In genomic region chr17:65696939-65697338, GRCm38 (mm10) we compare ENCODE assay signal across 27 mouse cellular contexts. TPM values are rescaled to one million over a fixed set of nuclear protein-coding genes. Genes with fewer than 3 reads are reported as not detected.
"Had no signal": no experiment of that assay in that cellular context is flagged by ENCODE, and none has a peak within 500 bp of the region (broad histone marks: within the 10 kb centered on the region; RNA-seq: fewer than 3 reads in every experiment).

No protein-coding gene starts in this region.

- ATAC-seq: hindbrain, embryonic 16.5 days; inflammation-experienced regulatory T-cells, adult 6 months; intestine, postnatal 0 days; liver, embryonic 12.5 days had no signal

- H3K4me3 ChIP-seq: gastrocnemius, adult 2 months; heart, embryonic 12.5 days; hindbrain, embryonic 10.5 days; hindbrain, embryonic 12.5 days; kidney, embryonic 15.5 days; layer of hippocampus, adult 2 months; left cerebral cortex, adult 2 months; limb, embryonic 10.5 days; limb, embryonic 12.5 days; liver, embryonic 12.5 days had no signal

- H3K4me1 ChIP-seq: liver, embryonic 12.5 days had no signal

- H3K9me3 ChIP-seq: heart, embryonic 12.5 days; hindbrain, embryonic 10.5 days; hindbrain, embryonic 12.5 days; kidney, embryonic 15.5 days; limb, embryonic 10.5 days; limb, embryonic 12.5 days; liver, embryonic 12.5 days had no signal

- H3K4me2 ChIP-seq: heart, embryonic 12.5 days; hindbrain, embryonic 12.5 days; hindbrain, embryonic 14.5 days; kidney, embryonic 15.5 days; limb, embryonic 12.5 days; liver, embryonic 12.5 days had no signal

- DNase-seq: gastrocnemius, adult 2 months; gastrocnemius, postnatal 10 days; gastrocnemius, postnatal 25 days; heart, adult 18-20 months; heart, postnatal 10 days; heart, postnatal 4 days; kidney, adult 9 months; kidney, postnatal 14 days; kidney, postnatal 36 days; liver had no signal

- H3K27ac ChIP-seq: gastrocnemius, adult 2 months; hindbrain, embryonic 10.5 days; hindbrain, embryonic 12.5 days; hindbrain, embryonic 14.5 days; layer of hippocampus, adult 2 months; left cerebral cortex, adult 2 months; limb, embryonic 10.5 days; limb, embryonic 12.5 days; liver, embryonic 12.5 days; liver, embryonic 14.5 days had no signal

- H3K9ac ChIP-seq: heart, embryonic 12.5 days; hindbrain, embryonic 12.5 days; hindbrain, embryonic 14.5 days; kidney, embryonic 15.5 days; limb, embryonic 12.5 days; liver, embryonic 12.5 days; liver, embryonic 14.5 days had no signal

- H3K36me3 ChIP-seq: kidney, embryonic 15.5 days; liver, embryonic 12.5 days had no signal

- H3K27me3 ChIP-seq: heart, embryonic 12.5 days; hindbrain, embryonic 12.5 days; kidney, embryonic 15.5 days; limb, embryonic 12.5 days; liver, embryonic 12.5 days had no signal

RNA-seq across cellular contexts. Expression of gene Txndc2, which starts 55.0 kb away (rescaled TPM):
- polyA plus RNA-seq: heart, embryonic 12.5 days; heart, embryonic 14.5 days; heart, embryonic 16.5 days; hindbrain, embryonic 16.5 days; inflammation-experienced regulatory T-cells, adult 6 months; intestine, postnatal 0 days; kidney, embryonic 15.5 days; kidney, postnatal 0 days; limb, embryonic 10.5 days; liver, embryonic 12.5 days; liver, embryonic 14.5 days had no signal
